Comparison of ENCODE assay signal across 14 mouse cellular contexts in the genomic region with DNA sequence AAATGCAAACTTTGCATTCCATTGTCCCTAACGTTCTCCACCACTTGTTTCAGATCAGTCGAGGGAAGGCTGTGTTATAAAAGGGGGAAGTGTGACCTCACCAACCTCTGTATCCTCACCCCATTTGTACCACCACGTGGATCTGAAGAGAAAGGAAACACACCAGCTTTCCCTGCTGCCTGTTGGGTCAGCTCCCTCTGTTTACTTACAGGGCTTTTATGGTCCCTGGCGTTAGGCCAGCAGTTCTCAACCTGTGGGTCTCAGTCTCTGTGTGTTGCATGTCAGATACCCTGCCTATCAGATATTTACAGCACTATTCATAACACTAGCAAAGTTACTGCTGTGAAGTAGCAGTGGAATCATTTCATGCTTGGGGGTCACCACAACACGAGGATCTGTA. TPM values are rescaled to one million over a fixed set of nuclear protein-coding genes. Genes with fewer than 3 reads are reported as not detected.
DNase-seq lines count a peak whose midpoint lies in the region; ATAC-seq and TF ChIP-seq lines count a peak whose summit lies in the region.
"Had no signal": no experiment of that assay in that cellular context is flagged by ENCODE, and none has a peak within 500 bp of the region (broad histone marks: within the 10 kb centered on the region; RNA-seq: fewer than 3 reads in every experiment).

No protein-coding gene starts in this region.

- no peak overlapping the region for H3K4me3 ChIP-seq in liver, embryonic 14.5 days (ENCODE audit: insufficient read depth in 1 of 2, low read depth in 2 of 2, low read length in 2 of 2)
- H3K4me3 ChIP-seq in liver, embryonic 12.5 days = no peak overlapping the region
- H3K4me3 ChIP-seq in lung, embryonic 16.5 days (ENCODE audit: low read length) = no peak overlapping the region
- H3K4me3 ChIP-seq in stomach, embryonic 15.5 days (replicated peaks) = no peak overlapping the region
- H3K4me3 ChIP-seq in limb, embryonic 10.5 days = no peak overlapping the region
- H3K4me3 ChIP-seq: gastrocnemius, adult 2 months; heart, embryonic 15.5 days; left cerebral cortex, adult 2 months had no signal

- ATAC-seq in liver, embryonic 14.5 days (ENCODE audit: insufficient read depth) = 0 out of 2 replicates have a peak, but pooled peaks have one; percentile 17
- ATAC-seq in liver, embryonic 12.5 days = no peak
- ATAC-seq in lung, embryonic 16.5 days (ENCODE audit: low read depth) = peak; percentile 47
- peak; percentile 31; the same call in 1 of the 2 replicates for ATAC-seq in stomach, embryonic 15.5 days (ENCODE audit: insufficient read depth, low FRiP score, low read depth)
- ATAC-seq: inflammation-experienced regulatory T-cells, adult 6 months had no signal

- TF ChIP-seq EP300 in liver, embryonic 14.5 days (IDR thresholded peaks at IDR 0.05; ENCODE audit: low read depth) = no peak

- no peak overlapping the region for H3K9ac ChIP-seq in liver, embryonic 14.5 days (replicated peaks)
- H3K9ac ChIP-seq in liver, embryonic 12.5 days = no peak overlapping the region
- no peak overlapping the region for H3K9ac ChIP-seq in lung, embryonic 16.5 days (ENCODE audit: low read length)
- no peak overlapping the region for H3K9ac ChIP-seq in stomach, embryonic 15.5 days
- H3K9ac ChIP-seq: heart, embryonic 15.5 days had no signal

- DNase-seq in cerebellum, postnatal 10 days = peak; percentile 8 to 20
- DNase-seq in cerebellum, adult 9-10 months = no peak
- DNase-seq in liver, embryonic 14.5 days (ENCODE audit: low read depth in 3 of 3, low spot score in 3 of 3) = no peak
- DNase-seq in left cerebral cortex, postnatal 25 days (ENCODE audit: low spot score in 2 of 2) = no peak
- no peak for DNase-seq in limb, embryonic 10.5 days (ENCODE audit: low spot score)
- DNase-seq: gastrocnemius, adult 2 months; spleen, adult 18-20 months; thymus, adult 2 months had no signal

- H3K27me3 ChIP-seq in liver, embryonic 14.5 days (ENCODE audit: control insufficient read depth, insufficient read depth, low read length) = no peaks in the 10 kb centered on the region
- H3K27me3 ChIP-seq in liver, embryonic 12.5 days (replicated peaks) = no peaks in the 10 kb centered on the region
- no peaks in the 10 kb centered on the region for H3K27me3 ChIP-seq in lung, embryonic 16.5 days (ENCODE audit: control insufficient read depth, insufficient read depth, low read depth, low read length)
- H3K27me3 ChIP-seq in stomach, embryonic 15.5 days (replicated peaks) = no peaks in the 10 kb centered on the region
- H3K27me3 ChIP-seq in limb, embryonic 10.5 days (ENCODE audit: low read depth, poor library complexity, severe bottlenecking) = no peaks in the 10 kb centered on the region
- H3K27me3 ChIP-seq: heart, embryonic 15.5 days had no signal

- H3K4me2 ChIP-seq in liver, embryonic 14.5 days (ENCODE audit: low read depth) = no peak overlapping the region
- H3K4me2 ChIP-seq in liver, embryonic 12.5 days = no peak overlapping the region
- H3K4me2 ChIP-seq in lung, embryonic 16.5 days (ENCODE audit: low read depth, low read length) = no peak overlapping the region
- no peak overlapping the region for H3K4me2 ChIP-seq in stomach, embryonic 15.5 days
- H3K4me2 ChIP-seq: heart, embryonic 15.5 days had no signal

- H3K27ac ChIP-seq in liver, embryonic 14.5 days = no peak overlapping the region
- no peak overlapping the region for H3K27ac ChIP-seq in liver, embryonic 12.5 days
- H3K27ac ChIP-seq in lung, embryonic 16.5 days (ENCODE audit: low read length) = no peak overlapping the region
- no peak overlapping the region for H3K27ac ChIP-seq in stomach, embryonic 15.5 days
- H3K27ac ChIP-seq in limb, embryonic 10.5 days = no peak overlapping the region
- H3K27ac ChIP-seq: gastrocnemius, adult 2 months; heart, embryonic 15.5 days; left cerebral cortex, adult 2 months had no signal

- H3K4me1 ChIP-seq in liver, embryonic 14.5 days (replicated peaks; ENCODE audit: control insufficient read depth in 2 of 2, insufficient read depth in 2 of 2, low read length in 1 of 2) = peaks cover 0 to 8% of the 10 kb centered on the region in 2 experiments; a peak in 3 of 4 replicates
- peaks cover 8% of the 10 kb centered on the region for H3K4me1 ChIP-seq in liver, embryonic 12.5 days
- 0 out of 2 replicates have a peak, but pooled peaks cover 2% of the 10 kb centered on the region for H3K4me1 ChIP-seq in lung, embryonic 16.5 days (replicated peaks; ENCODE audit: control insufficient read depth, insufficient read depth, low read length)
- no peaks in the 10 kb centered on the region for H3K4me1 ChIP-seq in stomach, embryonic 15.5 days
- H3K4me1 ChIP-seq in limb, embryonic 10.5 days = no peaks in the 10 kb centered on the region

- no peaks in the 10 kb centered on the region for H3K36me3 ChIP-seq in liver, embryonic 14.5 days (replicated peaks; ENCODE audit: control insufficient read depth, insufficient read depth, low read depth)
- H3K36me3 ChIP-seq in liver, embryonic 12.5 days = no peaks in the 10 kb centered on the region
- no peaks in the 10 kb centered on the region for H3K36me3 ChIP-seq in lung, embryonic 16.5 days (ENCODE audit: control insufficient read depth, insufficient read depth, low read length)
- no peaks in the 10 kb centered on the region for H3K36me3 ChIP-seq in stomach, embryonic 15.5 days
- no peaks in the 10 kb centered on the region for H3K36me3 ChIP-seq in limb, embryonic 10.5 days
- H3K36me3 ChIP-seq: heart, embryonic 15.5 days had no signal

- whole genome bisulfite sequencing in liver, embryonic 14.5 days (ENCODE audit: insufficient replicate concordance) = 15% methylated on average over 5 of the region's 5 CpGs
- WGBS in liver, embryonic 12.5 days (ENCODE audit: insufficient replicate concordance) = 22% methylated on average over 5 of the region's 5 CpGs
- WGBS in lung, embryonic 16.5 days = 6% methylated on average over 5 of the region's 5 CpGs
- WGBS in stomach, embryonic 15.5 days = 9% methylated on average over 5 of the region's 5 CpGs
- WGBS in limb, embryonic 10.5 days = 25% methylated on average over 5 of the region's 5 CpGs

- no peak for TF ChIP-seq CTCF in liver, embryonic 14.5 days (IDR thresholded peaks at IDR 0.05; ENCODE audit: low read depth)

- intact Hi-C loops in left cerebral cortex, postnatal 25 days (cut with DNase I) = no loop called here

- H3K9me3 ChIP-seq in liver, embryonic 14.5 days (ENCODE audit: control insufficient read depth, low read length) = no peaks in the 10 kb centered on the region
- no peaks in the 10 kb centered on the region for H3K9me3 ChIP-seq in liver, embryonic 12.5 days (replicated peaks)
- H3K9me3 ChIP-seq in lung, embryonic 16.5 days (ENCODE audit: control insufficient read depth, low read length) = peaks cover 3% of the 10 kb centered on the region; the same call in 1 of the 2 replicates
- H3K9me3 ChIP-seq in stomach, embryonic 15.5 days = no peaks in the 10 kb centered on the region
- no peaks in the 10 kb centered on the region for H3K9me3 ChIP-seq in limb, embryonic 10.5 days (replicated peaks)

RNA-seq across cellular contexts. Expression of a gene that starts 22.3 kb away (rescaled TPM):
- polyA plus RNA-seq in liver, embryonic 14.5 days (2012; rRNA removed) = 6.6 and 16.2 TPM in 2 replicates
- 19.2 and 25.2 TPM in 2 replicates for polyA plus RNA-seq in liver, embryonic 14.5 days (2014; fragmentation: Nextera tagmentation; extraction: Ambion mirVana)
- 30.0 and 36.8 TPM in 2 replicates for polyA plus RNA-seq in liver, embryonic 12.5 days (2016; fragmentation: Nextera tagmentation; extraction: Ambion mirVana)
- polyA plus RNA-seq in lung, embryonic 16.5 days (2015; fragmentation: Nextera tagmentation; extraction: Ambion mirVana) = 11.7 and 14.4 TPM in 2 replicates
- 16.0 and 21.5 TPM in 2 replicates for polyA plus RNA-seq in stomach, embryonic 15.5 days (2015; fragmentation: Nextera tagmentation; extraction: Ambion mirVana)
- 100 to 1,000 TPM in 1 of 2 experiments, 10 to 100 TPM in 1; 97.7 to 111 TPM for total RNA-seq in left cerebral cortex, postnatal 25 days (2021)
- polyA plus RNA-seq in limb, embryonic 10.5 days (2016; fragmentation: Nextera tagmentation; extraction: Ambion mirVana) = 16.2 and 21.8 TPM in 2 replicates

Comparison
In these comparisons a context has a peak if more than half of its experiments do, and no peak if none do; other contexts are left out.
1. DNase-seq: peak in cerebellum, postnatal 10 days (2 of 2); none in cerebellum, adult 9-10 months (single experiment), liver, embryonic 14.5 days (0 of 3), left cerebral cortex, postnatal 25 days (0 of 2) and limb, embryonic 10.5 days (single experiment).